Mouse (Mus musculus): ENCODE results near the gene Ap5b1.

Gene Ap5b1

GRCm38 (mm10) chr19:5568470-5569140 lies 780 bp downstream of the Ap5b1 start:
- DNase-seq = peak; percentile 72

DNA sequence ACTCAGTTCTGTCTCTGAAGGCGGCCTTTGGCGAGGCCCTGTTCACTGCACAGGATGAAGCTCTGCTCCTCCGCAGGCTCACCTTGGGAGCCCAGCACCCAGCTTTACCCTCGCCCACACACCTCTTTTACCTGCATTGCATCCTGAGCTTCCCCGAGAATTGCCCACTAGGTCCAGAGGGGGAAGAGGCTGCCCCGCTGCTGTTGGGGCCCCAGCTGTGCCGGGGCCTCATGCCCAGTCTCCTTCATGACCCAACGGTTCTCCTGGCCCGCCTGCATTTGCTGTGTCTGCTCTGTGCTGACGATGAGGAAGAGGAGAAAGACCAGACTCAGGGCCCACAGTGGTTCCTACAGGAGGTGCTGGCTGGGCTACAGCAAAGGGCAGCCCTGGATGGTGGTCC lies 1.7 kb downstream of the Ap5b1 start:
- DNase-seq = no peak

DNA sequence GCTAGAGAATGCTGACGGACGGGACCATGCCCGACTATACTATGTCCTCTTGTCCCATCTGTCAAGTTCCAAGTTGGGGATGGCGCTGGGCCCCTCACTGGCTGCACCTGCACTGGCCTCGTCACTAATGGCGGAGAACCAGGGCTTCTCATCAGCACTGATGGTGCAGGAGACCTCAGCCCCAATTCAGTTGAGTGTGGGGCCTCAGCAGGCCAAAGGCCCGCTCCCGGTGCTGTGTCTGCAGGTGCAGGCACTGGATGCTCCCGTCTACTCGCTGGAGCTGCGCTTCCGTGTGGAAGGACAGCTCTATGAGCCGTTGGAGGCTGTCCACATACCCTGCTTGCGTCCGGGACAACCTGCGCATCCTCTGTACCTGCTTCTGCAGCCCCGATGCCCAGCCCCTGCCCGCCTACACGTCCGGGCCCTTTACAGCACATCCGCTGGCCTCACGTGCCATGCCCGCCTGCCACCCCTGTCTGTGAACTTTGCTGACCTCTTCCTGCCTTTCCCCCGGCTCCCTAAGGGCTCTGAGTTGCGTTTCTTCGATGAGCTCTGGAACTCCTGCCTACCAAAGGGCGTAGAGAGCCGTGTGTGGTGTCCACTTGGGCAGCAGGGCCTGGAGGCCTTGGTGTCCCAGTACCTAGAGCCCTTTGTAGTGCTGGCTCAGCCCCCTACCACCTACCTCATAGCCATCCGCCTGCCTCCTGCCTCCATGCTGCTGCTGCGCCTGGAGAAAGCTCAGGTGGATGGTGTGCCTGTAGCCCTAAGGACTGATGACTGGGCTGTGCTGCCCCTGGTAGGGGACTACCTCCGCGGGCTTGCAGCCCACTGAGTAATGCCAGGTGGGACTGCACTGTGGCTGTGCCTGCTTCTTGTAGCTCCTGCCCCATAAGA lies 2.8 kb downstream of the Ap5b1 start:
- no peak for DNase-seq

GRCm38 (mm10) chr19:5571831-5572230 lies 4.0 kb downstream of the Ap5b1 start:
- DNase-seq = no peak

GRCm38 (mm10) chr19:5572331-5573125 lies 4.7 kb downstream of the Ap5b1 start:
- peak; percentile 86 for DNase-seq

DNA sequence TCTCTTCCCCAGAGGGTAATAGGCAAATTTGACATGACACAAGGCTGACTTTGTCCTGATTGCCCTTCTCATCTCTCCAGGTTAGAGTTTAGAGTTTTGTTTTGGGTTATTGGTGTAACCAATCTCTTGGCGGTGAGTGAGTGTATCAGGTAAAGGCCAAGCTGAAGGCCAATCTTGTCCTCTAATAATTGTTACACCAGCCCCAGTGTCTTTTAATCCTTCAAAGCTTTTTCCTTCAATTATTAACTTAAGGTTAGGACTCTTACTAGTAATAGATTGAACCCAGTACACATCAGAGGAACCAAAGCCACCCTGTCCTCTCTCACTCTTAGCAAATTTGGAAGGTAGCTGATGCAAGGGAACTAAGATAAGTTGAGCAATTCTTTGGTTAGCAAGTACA lies 7.5 kb downstream of the Ap5b1 start:
- no peak for DNase-seq

GRCm38 (mm10) chr19:5579971-5580370 lies 12.1 kb downstream of the Ap5b1 start:
- DNase-seq = no peak

DNA sequence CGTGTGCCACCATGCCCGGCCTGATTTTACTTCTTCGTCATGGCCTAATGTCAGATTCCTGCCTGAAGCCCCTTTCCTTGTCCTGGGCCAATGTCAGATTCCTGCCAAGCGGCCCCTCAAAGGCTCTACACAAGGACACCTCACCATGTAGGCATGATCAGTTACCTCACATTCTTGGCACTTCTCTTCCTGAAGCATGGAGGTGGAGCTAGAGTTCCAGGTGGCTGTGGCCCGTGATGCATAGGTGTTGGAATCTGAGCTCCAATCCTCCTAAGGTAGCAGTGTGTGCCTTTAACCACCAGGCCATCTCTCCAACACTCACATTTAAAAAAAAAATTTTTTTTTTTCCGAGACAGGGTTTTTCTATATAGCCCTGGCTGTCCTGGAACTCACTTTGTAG lies 13.0 kb downstream of the Ap5b1 start:
- no peak for DNase-seq

- DNase-seq = no peak
Observed at GRCm38 (mm10) chr19:5581995-5582394, 14.2 kb downstream of the Ap5b1 start.

DNA sequence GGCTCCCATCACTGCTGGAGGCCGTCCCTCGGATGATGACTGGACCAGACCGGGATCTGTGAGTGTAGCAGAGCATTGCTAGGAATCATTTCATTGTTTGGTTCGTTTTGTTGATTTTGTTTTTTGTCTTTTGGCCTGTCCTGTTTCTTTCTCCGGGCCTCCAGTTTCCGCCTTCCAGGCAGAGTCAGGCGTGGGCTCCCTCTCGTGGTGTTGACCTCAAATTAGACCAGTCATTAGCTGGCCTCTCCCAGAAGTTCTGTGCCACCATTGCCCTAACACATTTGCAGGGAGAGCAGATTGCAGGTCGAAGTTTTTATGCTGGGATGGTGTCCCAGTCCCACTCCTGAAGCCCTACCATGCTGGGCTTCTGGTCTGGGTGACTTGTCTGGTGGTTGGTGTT lies 21.3 kb downstream of the Ap5b1 start:
- no peak for DNase-seq

GRCm38 (mm10) chr19:5591888-5592287 lies 24.1 kb downstream of the Ap5b1 start:
- DNase-seq = no peak

DNA sequence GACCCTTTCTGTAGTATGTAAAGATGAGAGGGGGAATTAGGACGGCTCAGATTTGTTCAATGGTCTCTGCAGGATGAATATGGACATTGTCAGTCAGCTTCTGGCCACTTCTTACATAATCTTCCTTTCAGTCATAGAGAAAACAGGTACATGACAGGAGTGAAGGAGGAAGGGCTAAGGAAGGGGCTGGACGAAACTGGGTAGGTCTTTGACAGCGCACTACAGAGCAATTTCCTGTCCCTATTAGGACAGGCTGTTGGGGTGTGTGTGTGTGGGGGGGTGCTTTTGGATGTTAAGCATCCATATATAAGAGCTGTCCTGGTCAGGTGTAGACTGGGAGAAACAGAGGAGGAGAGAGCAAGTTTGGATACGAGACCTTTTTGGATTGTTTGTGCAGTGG lies 31.4 kb downstream of the Ap5b1 start:
- no peak for DNase-seq

DNA sequence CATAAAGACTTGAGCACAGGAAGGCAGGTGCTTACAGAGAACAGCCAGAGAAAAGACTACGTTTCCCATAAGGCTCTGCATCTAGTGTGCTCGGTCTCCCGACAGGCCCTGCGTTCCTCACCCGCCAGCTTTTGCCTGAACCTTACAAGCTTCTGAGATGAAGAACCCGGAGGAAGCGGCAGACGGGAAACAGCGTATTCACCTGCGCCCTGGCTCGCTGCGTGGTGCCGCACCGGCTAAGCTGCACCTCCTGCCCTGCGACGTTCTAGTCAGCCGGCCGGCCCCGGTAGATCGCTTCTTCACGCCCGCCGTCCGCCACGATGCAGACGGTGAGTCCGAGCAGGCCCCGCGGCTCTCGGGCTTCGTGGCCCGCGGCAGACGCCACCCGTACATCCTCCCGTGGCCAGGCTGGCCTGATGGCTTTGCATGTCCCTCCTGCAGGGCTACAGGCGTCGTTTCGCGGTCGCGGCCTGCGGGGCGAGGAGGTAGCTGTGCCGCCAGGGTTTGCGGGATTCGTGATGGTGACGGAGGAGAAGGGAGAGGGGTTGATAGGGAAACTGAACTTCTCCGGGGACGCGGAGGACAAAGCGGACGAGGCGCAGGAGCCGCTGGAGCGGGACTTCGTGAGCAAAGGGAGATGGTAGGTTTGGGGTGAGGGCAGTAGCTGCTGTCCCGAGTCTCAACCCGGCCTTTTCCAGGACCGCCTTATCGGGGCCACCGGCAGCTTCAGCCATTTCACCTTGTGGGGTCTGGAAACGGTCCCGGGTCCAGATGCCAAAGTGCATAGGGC lies 34.1 kb downstream of the Ap5b1 start, which contains the start of gene Rnaseh2c:
TSS of gene Rnaseh2c (plus strand) at position 122 of the 790 bp plus-strand sequence.
- peak; percentile 87 for DNase-seq

GRCm38 (mm10) chr19:5603664-5604063 lies 35.8 kb downstream of the Ap5b1 start:
- DNase-seq = no peak

DNA sequence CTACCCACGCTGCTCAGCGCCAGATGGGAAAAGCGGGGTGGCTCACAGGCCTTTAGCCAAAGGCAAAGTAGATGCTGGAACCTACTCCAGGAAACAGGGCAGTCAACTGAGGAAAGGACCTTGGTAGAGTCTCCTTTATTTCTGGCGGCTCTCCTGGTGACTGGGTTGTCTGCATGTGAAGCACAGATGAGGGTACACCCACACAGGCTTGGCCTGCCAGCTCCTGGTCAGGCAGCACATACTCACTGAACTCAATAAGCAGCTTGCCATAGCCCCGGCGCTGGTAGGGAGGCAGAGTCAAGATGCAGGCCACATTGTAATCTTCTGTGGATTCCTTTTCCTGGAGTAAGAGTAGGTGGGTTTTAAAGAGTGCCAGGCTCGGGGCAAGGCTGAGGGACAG lies 37.3 kb downstream of the Ap5b1 start:
- DNase-seq = peak; percentile 45

DNA sequence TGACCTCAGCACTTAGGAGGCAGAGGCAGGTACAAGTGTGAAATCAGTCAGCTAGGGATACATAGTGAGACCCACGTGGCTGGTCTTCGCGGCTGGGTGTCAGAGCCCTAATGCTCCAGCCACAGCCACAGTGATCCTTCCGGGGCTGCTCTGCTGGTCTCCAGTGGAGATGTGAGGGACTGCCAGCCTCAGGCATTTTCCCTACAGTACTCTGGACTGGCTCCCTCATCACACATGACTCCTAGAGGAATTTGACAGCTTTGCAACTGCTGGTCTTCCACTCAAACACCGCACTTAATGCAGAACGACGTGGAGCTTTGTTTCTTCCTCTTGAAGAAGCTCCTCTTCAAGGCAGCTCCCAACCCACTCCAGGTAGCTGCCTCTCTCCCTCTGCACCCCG lies 38.4 kb downstream of the Ap5b1 start:
- no peak for DNase-seq

GRCm38 (mm10) chr19:5607705-5608410 lies 40.0 kb downstream of the Ap5b1 start:
- DNase-seq = no peak

- no peak for DNase-seq
Observed at GRCm38 (mm10) chr19:5608707-5609106, 40.9 kb downstream of the Ap5b1 start.

DNA sequence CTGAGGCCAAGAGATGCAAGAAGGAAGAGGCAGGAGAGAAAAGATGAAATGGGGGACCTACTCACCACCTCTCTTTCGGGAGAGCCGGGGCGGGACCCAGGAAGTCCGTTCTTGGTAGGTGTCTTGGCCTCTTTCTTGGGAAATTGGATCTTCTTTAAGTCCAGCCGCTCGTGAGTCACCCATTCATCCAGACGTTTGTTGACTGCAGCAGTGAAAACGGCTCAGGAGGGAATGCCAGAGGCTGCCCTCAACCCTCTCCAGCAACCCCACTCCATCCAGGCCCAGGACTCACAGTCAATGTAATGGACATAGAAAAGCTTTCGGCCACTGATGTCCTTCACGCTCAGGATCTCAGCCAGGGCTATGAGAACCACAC lies 41.3 kb downstream of the Ap5b1 start:
- DNase-seq = no peak

GRCm38 (mm10) chr19:5609547-5610404 lies 42.0 kb downstream of the Ap5b1 start, which contains the start of gene Kat5:
TSS of gene Kat5 (minus strand) at chr19:5610237.
- DNase-seq = peak; percentile 92

DNA sequence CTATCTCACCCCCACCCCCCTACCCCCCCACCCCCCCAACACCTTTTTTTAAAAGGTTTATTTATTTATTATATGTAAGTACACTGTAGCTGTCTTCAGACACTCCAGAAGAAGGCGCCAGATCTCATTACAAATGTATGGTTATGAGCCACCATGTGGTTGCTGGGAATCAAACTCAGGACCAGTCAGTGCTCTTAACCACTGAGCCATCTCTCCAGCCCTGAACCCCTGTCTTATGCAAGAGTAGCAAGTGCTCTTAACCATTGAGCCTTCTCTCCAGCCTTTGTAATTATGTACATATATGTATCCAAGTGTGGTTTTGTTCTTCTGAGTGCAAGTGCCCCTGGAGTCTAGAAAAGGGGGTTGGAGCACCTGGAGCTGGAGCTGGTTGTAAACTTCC lies 44.1 kb downstream of the Ap5b1 start:
- no peak for DNase-seq
